Mouse (Mus musculus) ES-E14 (cell line): Measurements from ENCODE around the gene Actr3b. TPM values are rescaled to one million over a fixed set of nuclear protein-coding genes. Genes with fewer than 3 reads are reported as not detected.

Source experiments
- DNase-seq: peaks from one replicate; pipeline ENCODE4 v3.0.0-alpha.2; 2013; ENCODE audit warnings: low read depth, low spot score
- H3K27ac ChIP-seq: 2 replicates; pipeline ENCODE4 v1.5.1; 2012; ENCODE audit warnings: low read depth, mild to moderate bottlenecking, low read length, moderate library complexity, mixed read lengths; ENCODE audit not compliant: poor library complexity, insufficient read depth, severe bottlenecking
- H3K36me3 ChIP-seq: 2 replicates; pipeline ENCODE4 v1.6.1; 2012; ENCODE audit warnings: mild to moderate bottlenecking, low read length, moderate library complexity, mixed read lengths; ENCODE audit not compliant: control insufficient read depth, poor library complexity, insufficient read depth, severe bottlenecking
- H3K4me1 ChIP-seq, 2 experiments: fragments of 150-350 bp in 1 of 2; sonication (generic) in 1 of 2; 2 replicates each; pipeline ENCODE4 v1.6.1; 2012; ENCODE audit warnings: low read length in 2 of 2, mild to moderate bottlenecking in 1 of 2, mixed read lengths in 1 of 2; ENCODE audit not compliant: control insufficient read depth in 2 of 2, insufficient read depth in 2 of 2, poor library complexity in 1 of 2
- H3K4me3 ChIP-seq, 2 experiments: fragments of 150-350 bp in 1 of 2; sonication (generic) in 1 of 2; 2 replicates each; pipeline ENCODE4 v1.5.1; 2012; ENCODE audit warnings: low read length in 2 of 2, low read depth in 1 of 2, mild to moderate bottlenecking in 1 of 2, mixed read lengths in 1 of 2; ENCODE audit not compliant: insufficient read depth in 1 of 2, poor library complexity in 1 of 2, severe bottlenecking in 1 of 2
- H3K9ac ChIP-seq: 2 replicates; pipeline ENCODE4 v1.6.1; 2012; ENCODE audit warnings: low read depth, mild to moderate bottlenecking, low read length, mixed read lengths; ENCODE audit not compliant: poor library complexity, insufficient read depth, severe bottlenecking
- H3K9me3 ChIP-seq: fragments of 150-350 bp; sonication (generic); 2 replicates; pipeline ENCODE4 v1.6.1; 2012; ENCODE audit warnings: low read depth, mild to moderate bottlenecking, low read length; ENCODE audit not compliant: control insufficient read depth, insufficient read depth
- CHD2 ChIP-seq: IDR thresholded peaks from 2 replicates; pipeline ENCODE4 v1.6.1; 2014; ENCODE audit warnings: mild to moderate bottlenecking, low read depth, low read length, inconsistent platforms
- HCFC1 ChIP-seq: IDR thresholded peaks from 2 replicates; pipeline ENCODE4 v1.6.1; 2012; ENCODE audit warnings: low read length, inconsistent platforms, borderline replicate concordance; ENCODE audit not compliant: insufficient read depth
- MAFK ChIP-seq: IDR thresholded peaks from 2 replicates; pipeline ENCODE4 v1.6.1; 2014; ENCODE audit warnings: mild to moderate bottlenecking, low read depth, low read length, inconsistent platforms; ENCODE audit not compliant: insufficient read depth
- ZC3H11A ChIP-seq: IDR thresholded peaks from 2 replicates; pipeline ENCODE4 v1.6.1; 2012; ENCODE audit warnings: low read depth, mild to moderate bottlenecking, inconsistent platforms, low read length, borderline replicate concordance
- ZNF384 ChIP-seq: IDR thresholded peaks from 2 replicates; pipeline ENCODE4 v1.6.1; 2012; ENCODE audit warnings: low read depth, low read length, inconsistent platforms
- in situ Hi-C, 2 experiments: fragments of 600-800 bp; cut with MboI; formaldehyde crosslinking; loops; one replicate each; pipeline ENCODE4 v1.15.1; 2025; ENCODE audit warnings: low sequenced_read_pairs in 2 of 2, inconsistent platforms in 1 of 2; ENCODE audit not compliant: unreplicated experiment in 2 of 2
- total RNA-seq: library from RNA; depleted of rRNA; stranded (reverse); fragments of 300-350 nt; gene quantifications from 2 replicates; pipeline ENCODE4 v1.2.3, GENCODE M21; 2012

The Actr3b gene
- total RNA-seq, 1 experiment = 9.6 TPM

DNA sequence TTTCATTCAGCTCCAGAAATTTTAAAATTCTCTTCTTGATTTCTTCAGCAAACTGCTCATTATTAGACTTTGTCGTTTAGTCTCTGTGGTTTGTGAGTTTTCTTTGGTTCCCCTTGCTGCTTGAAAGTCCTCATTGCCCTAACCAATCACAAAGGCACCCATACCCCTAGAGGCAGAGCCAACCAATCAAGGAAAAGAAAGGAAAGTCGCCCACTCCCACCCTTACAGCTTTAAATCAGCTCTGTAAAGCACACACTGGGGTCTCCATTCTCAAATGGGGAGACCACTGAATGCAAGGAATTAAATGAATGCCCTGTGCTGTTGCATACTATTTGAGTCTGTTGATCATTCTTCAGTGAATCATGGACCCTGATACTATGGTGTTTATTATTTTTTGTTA lies 9.6 kb downstream of the Actr3b start:
- no peak overlapping the region for H3K27ac ChIP-seq
- TF ChIP-seq HCFC1 (no peak), MAFK (no peak), ZC3H11A (no peak), CHD2 (no peak), ZNF384 (no peak)
- H3K9ac ChIP-seq = no peak overlapping the region

DNA sequence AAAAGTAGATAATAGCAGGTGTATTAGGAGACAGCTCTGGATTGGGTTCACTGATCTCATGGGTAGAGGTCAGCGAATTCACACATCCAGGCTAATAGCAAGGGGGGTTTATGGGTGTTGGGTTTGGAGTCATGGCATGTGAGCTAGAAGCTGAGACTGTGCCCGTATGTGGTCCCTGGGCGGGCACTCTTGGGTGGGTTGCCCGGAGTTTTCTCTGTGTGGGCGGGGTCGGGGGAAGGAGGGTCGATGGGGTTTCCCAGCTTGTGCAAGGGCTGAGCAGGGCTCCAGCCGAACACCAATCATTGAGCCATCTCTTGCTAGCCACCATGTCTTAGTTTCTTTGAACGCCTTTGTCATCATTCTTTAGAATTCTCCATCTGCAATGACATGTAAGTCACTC lies 12.7 kb downstream of the Actr3b start:
- no peak for TF ChIP-seq ZNF384
- TF ChIP-seq HCFC1 = no peak
- no peak for TF ChIP-seq MAFK
- no peak for TF ChIP-seq CHD2
- TF ChIP-seq ZC3H11A = no peak
- in situ Hi-C loops = no loop called here
- Histone ChIP-seq H3K9me3 (no peaks in the 10 kb centered on the region), H3K4me1 (peaks cover 0 to 2% of the 10 kb centered on the region in 2 experiments; a peak in 1 of 4 replicates), H3K9ac (no peak overlapping the region), H3K4me3 (no peak overlapping the region), H3K27ac (no peak overlapping the region), H3K36me3 (no peaks in the 10 kb centered on the region)
- no peak for DNase-seq

More for the DNA sequence above, 9.6 kb downstream of the Actr3b start:
- Histone ChIP-seq H3K9me3 (no peaks in the 10 kb centered on the region), H3K4me3 (peak overlapping the region; percentile 40 to 66), H3K4me1 (no peaks in the 10 kb centered on the region; a peak in 1 of 4 replicates), H3K36me3 (no peaks in the 10 kb centered on the region)
- DNase-seq = no peak
- in situ Hi-C loops = no loop called here

GRCm38 (mm10) chr5:25773921-25774790 lies 14.4 kb downstream of the Actr3b start:
- Histone ChIP-seq H3K27ac (no peak overlapping the region), H3K36me3 (no peaks in the 10 kb centered on the region), H3K9ac (no peak overlapping the region), H3K9me3 (no peaks in the 10 kb centered on the region), H3K4me1 (peaks cover 0 to 2% of the 10 kb centered on the region in 2 experiments; a peak in 1 of 4 replicates), H3K4me3 (no peak overlapping the region)
- DNase-seq = no peak
- in situ Hi-C loops = no loop called here
- TF ChIP-seq CHD2 (no peak), HCFC1 (no peak), ZNF384 (no peak)

DNA sequence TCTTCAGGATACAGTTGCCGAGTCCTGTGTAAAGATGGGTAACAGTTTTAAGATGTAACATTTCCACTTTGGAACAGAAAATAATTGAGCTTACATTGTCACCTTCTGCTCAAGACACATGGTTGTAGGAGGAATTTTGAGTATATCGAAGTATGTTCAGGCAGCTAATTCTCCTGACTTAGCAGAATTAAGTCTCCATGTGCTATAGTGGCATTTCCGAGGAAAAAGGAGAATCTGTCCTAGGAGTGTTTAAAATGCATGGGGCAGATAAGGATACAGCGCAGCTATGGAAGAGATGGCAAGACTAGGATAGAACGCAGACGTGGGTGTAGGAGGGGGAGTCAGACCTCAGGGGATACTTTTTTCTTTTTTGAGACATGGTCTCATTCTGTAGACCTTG lies 31.8 kb downstream of the Actr3b start:
- Histone ChIP-seq H3K9ac (no peak overlapping the region), H3K27ac (no peak overlapping the region), H3K4me3 (no peak overlapping the region), H3K36me3 (no peaks in the 10 kb centered on the region), H3K9me3 (no peaks in the 10 kb centered on the region), H3K4me1 (peaks cover 0 to 2% of the 10 kb centered on the region in 2 experiments; a peak in 1 of 4 replicates)
- no peak for TF ChIP-seq ZNF384
- TF ChIP-seq MAFK = no peak
- TF ChIP-seq ZC3H11A = no peak
- TF ChIP-seq HCFC1 = no peak
- TF ChIP-seq CHD2 = no peak
- DNase-seq = no peak
- in situ Hi-C loops = no loop called here
